Mouse (Mus musculus) gastrocnemius, postnatal 4 days (tissue): Measurements from ENCODE around the gene Inafm2. TPM values are rescaled to one million over a fixed set of nuclear protein-coding genes. Genes with fewer than 3 reads are reported as not detected.

ENCODE experiments used
- DNase-seq, 2 experiments: peaks; one replicate each; pipeline ENCODE4 v3.0.0; 2021 to 2022; ENCODE audit warnings: low spot score in 2 of 2, mixed read lengths in 2 of 2
- long read RNA-seq, 2 experiments: library from polyadenylated mRNA; stranded (forward); transcript quantifications; one replicate each; pipeline ENCODE4 v2.0.0; 2021
- total RNA-seq, 2 experiments: library from RNA; stranded (reverse); gene quantifications; 2 replicates each; pipeline ENCODE4 v1.2.3; 2021

Gene Inafm2
- total RNA-seq: 10 to 100 TPM in 1 of 2 experiments, 1 to 10 TPM in 1; 9.5 to 11.5 TPM
- long read RNA-seq, experiment 1, transcript Inafm2-201 (1 exons, 3,053 nt): major isoform, 11 of 12 reads
- long read RNA-seq, experiment 1, partial matches to known transcripts: 0 of 12 reads
- long read RNA-seq, experiment 1, other reads (novel, unspliced or antisense): 1 of 12 reads
- long read RNA-seq, experiment 2, transcript Inafm2-201 (1 exons, 3,053 nt): major isoform, 9 of 9 reads
- long read RNA-seq, experiment 2, partial matches to known transcripts: 0 of 9 reads
- long read RNA-seq, experiment 2, other reads (novel, unspliced or antisense): 0 of 9 reads

DNA sequence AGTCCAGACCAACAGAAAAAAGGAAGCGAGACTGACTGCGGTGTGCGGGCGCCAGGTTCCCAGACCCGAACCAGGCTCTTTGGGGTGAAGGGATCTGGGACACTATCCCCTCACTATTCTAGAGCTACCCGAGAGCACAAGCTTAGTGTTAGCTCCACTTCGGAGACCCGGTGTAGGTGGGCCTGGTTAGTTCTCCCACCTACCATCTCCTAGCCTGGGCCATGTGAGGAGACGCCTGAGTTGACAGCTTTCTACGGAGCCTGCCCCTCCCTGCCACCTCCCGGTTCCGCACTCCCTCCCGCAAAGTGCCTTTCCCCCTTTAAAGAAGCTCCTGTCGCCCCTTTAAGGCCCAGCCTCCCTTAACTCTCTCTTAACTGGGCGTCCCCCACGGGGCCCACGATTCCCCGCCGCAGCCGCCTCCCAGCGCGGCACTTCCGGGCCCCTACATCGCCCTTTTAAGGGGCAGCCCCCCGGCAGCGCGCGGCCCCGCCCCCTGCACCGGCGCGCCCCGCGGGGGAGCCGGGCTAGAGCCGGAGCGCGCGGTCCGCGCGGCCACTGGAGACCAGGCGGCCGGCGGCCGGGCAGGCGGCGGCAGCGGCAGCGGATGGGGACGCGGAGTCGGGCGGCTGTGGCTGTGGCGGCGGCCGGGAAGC lies at the start of gene Inafm2:
TSS of gene Inafm2 (plus strand) at position 527 of the 653 bp plus-strand sequence.
- DNase-seq: peak; percentile 79 to 88

DNA sequence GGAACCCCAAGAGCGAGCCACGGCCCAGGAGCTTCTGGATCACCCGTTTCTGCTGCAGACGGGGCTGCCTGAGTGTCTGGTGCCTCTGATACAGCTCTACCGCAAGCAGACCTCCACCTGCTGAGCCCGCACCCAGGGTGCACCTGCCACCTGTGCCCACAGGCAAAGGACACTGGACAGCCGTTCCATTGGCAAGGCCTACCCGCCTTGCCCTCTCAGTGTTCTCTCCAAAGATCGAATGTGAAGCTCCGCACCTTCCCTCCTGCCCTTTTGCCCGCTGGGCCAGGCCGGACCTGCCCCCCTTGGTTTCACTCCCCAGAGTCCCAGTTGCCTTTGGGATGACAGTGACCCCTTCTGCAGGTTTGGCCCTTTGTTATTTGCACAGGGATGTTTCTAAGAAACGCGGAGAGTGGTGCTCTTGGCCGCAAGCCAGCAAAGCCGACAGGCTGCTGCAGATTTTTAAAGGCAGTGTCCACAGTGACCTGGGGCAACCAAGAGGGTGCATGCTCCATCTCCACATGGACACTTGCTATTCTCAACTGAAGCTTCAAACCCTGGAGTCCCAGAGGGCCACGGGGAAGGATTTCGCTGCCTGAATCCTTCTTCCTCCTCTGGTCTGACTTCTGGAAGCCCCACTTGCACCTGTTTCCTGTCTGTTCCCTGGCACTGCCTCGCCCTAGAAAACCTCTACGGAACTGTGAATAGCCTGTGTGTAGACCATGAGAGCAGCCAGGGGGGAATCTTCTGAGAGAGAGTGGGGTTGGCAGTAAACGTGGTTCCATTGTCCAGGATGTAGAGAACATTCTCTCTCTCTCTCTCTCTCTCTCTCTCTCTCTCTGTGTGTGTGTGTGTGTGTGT lies 48.9 kb upstream of the Inafm2 start:
- DNase-seq: no peak

DNA sequence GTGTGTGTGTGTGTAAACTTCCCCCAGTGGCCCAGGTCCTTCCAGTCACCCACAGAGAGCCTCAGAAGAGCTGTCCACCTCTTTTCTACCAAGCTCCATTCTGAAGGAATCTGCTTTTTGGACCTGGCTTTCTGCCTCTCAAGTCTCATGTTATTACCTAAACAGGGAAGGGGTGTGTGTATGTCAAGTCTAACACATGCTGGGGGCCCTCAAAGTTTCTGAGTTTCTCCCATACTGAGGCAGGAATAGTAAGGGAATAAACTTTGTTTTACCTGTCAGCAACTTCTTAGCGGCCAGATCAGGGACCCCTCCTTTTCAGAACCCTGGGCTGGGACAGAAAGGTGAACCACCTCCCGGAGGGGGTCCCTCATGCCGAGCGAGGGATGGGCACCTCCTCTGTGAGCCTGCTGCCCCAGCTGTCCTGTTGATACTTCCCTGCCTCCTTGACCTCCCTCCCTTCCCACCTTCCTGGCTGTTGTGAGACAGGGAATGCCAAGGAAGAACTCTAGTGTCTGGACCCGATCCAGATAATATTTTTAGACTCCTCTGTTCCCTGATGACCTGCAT lies 48.2 kb upstream of the Inafm2 start:
- no peak for DNase-seq

DNA sequence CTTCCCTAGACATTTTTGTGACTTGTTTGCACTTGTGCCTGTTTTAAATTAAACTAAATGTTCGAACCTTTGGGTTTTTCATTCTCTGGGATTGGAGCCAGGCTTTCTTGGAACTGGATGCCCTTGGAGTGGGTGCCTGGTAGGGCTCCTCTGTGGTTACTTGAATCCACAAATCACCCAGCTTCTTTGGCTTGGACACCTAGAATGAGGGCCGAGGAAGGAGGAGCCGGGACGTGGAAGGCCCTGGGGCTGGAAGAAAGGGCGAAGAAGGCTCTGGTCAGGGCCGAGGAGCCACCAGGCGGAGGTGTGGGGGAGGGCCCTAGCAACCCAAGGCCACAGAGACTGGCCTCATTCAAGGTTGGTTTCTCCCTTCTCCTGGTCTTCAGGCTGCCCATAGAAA lies 47.6 kb upstream of the Inafm2 start:
- DNase-seq: no peak

DNA sequence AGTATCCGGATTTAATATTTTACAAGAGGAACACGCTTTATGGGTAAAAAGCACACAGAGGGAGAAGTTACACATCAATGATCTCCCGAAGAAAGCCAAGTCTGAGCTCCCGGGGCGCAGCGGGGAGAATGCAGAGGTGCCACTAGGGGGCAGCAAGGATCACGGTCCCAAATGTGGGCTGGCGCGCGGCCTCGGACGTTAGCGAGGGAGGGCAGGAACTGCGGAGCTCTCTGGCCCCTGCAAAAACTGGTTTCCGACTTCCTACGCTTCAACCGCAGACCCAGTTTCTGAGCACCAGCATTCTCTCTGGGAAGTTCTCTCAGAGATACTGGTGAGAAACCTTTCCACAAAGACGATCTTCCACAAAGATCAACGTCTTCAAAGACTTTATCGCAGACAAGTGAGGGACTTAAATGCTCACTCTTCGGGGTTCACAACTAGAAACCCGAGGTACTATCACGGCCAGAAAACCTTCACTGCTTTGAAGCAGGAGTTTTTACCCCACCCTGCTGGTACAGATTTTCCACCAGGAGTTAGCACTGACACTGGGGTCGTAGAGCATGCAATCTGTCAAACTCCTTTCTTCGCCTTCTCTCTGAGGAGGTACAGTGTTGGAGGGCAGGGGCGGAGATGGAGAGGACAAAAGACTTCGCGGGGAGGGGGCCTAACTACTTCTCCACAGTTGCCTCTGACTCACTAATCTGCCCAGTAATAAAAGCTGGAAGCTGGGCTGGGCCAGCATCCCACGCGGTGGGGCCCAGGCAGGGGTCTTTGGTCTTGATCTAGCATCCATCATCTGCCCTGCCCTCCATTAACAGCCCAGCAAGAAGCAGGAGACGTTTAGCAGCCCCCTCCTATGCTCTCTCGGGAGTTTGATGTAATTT lies 45.1 kb upstream of the Inafm2 start:
- peak; percentile 77 to 88 for DNase-seq

DNA sequence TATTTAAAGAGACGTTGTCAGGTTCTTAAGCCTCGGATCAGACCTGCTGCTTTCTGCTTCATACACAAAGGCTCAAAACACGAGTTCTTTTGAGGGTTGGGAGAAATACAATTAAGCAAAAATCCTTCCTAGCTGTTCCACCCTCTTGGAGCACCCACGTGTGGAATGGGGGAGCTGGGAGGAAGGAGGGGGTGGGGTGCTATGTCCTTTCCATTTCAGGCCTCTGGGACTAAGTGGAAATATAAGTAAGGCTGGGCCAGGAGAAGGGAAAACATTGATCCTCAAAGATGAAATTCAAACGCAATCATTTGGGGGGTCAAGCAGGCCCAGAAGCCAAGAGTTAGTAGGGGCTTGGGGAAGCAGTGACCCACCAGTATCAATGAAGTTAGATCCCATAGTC lies 44.4 kb upstream of the Inafm2 start:
- no peak for DNase-seq

DNA sequence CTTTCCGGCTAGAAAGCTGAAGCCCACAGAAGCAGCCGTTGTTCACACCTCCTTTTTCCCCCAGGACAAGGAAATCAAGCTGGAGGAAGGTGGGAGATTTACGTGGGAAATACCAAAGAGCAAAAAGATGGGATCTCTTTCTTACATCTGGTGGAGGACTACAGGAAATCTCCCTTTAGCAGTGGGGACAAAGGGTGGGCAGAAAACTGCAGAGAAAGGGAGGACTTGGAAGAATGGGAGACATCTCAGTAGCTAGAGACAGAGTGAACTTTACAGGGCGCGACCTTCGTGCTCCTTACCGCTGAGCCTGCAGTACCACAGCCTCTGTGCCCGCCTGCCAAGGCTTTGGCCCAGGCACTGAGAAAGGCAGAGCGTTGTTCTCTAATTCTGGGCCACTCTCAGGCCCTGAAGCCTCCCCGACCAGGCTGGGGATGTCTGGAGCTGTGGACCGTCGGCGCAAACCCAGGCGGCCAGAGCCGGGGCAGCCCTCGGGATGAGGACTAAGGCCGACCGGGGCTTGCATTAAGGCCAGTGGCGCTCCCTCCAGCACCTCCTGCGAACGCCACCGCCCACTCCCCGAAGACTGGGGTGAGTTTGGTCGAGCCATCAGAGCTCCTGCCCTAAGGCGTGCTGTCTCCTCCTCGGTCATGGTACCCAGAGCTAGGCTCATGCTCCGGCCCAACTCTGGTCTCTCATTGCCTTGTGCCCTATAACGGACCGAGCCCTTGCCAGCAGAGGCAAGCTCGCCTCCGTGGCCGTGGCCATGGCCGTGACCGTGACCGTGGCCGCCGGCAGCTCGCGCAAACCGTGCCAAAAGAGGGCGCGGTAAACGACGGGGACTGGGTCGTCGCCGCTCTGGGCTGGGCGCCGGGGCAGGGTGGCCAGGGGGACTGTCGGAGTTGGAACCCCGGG lies 43.3 kb upstream of the Inafm2 start:
- DNase-seq: no peak

DNA sequence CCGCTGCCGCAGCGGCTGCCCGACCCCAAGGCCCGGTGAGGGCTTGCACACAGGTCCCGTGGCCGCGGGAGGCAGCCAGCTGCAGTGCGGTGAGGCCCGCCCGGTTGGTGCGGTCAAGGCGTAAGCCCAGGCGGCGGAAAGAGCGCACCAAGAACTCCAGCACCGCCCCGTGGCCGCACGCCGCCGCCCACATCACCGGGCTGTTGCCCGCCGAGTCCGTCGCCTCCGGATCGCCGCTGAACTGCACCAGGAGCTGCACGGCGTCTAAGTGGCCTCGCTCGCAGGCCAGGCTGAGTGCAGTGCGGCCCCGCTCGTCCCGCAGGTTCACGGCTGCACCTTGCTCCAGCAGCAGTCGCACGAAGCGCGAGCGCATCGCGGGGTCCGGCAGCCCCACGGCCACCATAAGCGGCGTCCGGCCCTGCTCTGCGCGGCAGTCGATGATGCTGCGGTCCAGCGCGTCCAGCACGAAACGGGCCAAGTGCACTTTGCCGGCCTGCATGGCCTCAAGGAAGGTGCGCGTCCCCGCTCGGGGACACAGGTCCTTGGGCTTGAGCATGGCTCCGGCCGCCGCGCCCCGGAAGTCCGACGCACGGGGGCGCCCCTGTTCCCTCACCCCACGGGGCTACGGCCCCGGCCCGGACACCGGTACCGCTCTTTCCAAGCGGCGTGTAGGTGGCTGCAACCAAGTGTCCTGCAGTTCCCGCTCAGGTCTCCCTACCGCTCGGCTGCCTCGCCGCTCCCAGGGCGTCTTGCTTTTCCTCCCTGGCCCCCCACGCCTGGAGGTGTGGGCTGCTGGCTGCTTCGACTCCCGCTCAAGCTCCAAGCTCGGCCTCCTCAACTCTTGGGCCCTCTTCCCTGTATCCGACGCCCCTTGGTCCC lies 42.4 kb upstream of the Inafm2 start:
- DNase-seq: peak; percentile 39 to 44

DNA sequence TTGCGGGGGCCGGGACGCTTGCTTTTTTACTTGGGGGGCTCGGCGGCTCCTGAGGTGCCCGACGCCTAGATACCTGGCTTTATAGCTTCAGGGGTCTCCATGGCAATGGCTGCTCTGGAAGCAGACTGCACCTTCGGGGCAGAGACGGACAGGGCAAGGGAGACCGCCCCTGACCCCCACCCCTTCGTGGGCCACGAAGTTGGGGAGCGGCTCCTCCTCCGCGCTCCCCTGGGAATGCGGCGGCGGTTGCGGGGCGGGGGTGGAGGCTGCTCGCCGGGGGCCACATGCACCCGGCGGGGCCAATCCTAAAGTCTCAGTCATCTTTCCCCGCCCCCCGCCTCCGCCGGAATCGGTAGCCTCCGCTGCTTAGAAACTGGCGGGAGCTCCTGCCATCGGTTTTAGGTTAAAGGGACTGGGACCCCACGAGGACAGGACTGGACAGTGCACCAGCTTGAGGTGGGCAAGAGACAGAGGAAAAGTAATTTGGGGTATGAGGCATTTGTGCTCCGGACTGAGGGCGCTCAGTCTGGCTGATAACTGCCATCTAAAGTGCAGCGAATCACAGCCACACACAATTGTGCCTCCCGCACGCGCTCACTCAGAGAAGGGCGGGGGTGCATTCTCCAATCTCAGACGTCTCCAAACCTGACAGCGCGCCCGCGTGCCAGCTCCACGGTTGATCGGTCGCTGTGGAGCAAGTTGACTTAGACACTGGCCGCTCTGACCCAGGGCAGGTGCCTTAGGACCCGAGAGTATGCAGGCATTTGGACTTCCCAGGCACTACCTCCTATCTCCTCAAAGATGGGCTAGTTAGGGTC lies 41.4 kb upstream of the Inafm2 start, which contains the start of gene Ankrd63:
TSS of gene Ankrd63 (minus strand) at position 51 of the 818 bp plus-strand sequence.
- no peak for DNase-seq

DNA sequence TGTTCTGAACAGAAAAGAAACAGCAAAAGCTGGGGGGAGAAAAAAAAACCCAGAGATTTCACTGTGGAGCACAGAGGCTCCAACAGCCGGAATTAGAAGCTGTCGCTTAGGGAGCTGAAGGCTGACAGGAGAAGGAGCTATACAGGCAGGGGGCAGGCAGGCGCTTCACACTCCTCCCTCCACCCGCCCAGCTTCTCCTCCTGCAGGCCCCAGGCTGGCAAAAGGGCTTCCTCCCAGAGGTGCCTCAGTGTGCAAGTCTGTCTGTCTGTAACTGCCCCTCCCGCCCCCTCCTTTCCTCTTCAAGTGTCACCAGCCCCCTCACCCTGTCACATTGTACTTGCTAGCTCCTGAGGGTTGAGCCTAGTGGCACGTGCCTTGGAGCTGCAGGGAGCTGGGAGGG lies 39.1 kb upstream of the Inafm2 start:
- no peak for DNase-seq

DNA sequence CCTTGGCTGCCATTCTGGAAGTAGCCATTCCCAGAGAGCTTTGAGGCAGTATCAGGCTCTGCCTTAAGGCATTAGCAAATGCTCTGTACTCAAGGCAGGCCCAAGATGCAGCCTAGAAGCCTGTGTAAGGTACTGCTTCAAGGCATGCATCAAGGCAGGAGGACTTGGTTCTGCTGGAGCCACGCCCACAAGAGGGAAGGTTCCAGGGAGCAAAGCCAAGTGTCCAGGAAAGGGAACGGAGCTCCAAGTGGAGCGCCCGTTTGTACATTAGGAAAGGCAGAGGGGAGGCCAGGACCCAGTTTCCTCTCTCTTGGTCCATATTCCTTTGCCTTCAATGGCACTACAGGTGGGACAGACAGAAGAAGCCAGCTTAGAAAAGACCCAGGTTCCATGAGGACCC lies 37.1 kb upstream of the Inafm2 start:
- no peak for DNase-seq

DNA sequence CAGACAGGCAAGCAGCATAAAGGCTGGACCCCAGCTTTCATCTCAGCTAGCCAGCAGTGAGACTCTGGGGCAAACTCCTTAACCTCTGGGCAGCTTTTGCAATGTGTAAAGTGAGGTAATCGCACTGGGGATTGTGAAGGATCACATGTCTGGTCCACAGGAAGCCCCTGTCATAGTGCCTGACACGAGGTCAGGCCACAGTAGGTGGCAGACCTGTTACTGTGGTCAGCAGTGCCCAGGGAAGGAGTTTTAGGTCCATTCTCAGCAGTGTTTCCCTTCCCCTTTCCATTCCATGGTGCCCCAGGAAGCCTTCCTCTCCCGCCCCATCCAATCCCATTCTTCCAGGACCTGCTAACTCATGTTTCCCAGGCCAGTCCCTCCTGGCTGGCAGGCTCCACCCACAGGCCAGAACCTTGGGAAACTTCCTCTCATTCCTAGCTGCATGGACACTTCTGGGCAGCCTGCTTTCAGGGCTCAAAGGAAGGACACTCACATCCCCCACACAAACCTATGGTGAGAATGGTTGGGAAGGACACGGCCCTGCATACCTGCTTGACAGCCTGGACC lies 35.8 kb upstream of the Inafm2 start:
- no peak for DNase-seq

DNA sequence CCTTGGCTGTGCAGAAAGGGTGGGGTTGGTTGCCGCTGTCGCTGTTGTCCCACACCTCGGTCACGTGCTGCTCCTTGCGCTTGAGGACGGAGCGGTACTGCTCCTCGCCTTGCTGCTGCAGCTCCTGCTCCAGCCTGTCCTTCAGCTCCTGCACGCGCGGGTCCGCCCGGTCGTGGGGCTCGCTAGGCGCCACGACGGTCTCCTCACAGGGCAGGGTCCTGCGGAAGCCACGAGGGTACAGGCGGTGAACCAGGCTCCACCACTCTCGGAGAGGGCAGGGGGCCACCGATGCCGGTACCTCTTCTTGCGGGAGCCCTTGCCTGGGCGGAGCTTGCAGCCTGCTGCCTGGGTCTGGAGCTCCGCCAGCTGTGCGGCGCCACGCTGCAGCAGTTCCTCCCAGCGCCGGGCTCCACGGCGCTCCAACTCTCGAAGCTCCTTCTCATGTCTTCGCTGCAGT lies 34.5 kb upstream of the Inafm2 start:
- DNase-seq: peak in 1 of 2 experiments; percentile 45

DNA sequence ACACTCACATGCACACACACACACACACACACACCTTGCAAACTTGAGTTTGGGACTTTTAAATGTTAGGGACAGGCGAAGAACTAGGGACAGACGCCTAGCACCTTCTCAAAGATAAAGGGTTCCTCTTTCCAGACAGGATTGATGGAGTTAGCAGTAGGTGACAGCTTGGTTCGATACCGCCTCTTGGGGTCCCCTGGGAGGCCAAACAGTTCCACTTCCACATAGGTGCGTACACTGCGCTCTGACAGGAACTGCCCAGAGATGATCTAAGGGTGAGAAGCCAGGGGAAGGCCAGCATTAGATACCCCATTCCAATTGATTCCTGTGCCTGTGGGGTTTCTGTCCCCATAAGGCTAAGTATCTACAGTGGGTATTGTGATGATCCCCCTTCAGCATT lies 31.9 kb upstream of the Inafm2 start:
- no peak for DNase-seq

DNA sequence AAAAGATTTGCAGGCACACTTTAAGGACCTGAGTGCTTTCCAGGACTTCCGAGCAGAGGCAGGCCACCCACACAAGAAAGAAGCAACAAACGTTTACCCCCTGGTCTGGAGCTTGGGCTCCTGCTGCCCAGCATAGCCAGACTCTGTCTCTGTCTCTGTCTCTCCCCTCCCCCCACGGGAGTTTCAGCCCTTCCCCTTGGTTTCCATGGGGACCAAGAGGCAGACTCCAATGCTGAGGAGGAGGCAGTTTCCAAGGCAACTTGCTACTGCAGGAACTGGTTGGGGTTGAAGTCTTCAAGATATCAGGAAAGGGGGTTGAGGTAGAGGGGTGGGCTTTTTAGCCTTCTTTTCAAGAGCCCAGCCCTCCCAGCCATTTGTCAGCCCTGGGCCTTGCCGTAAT lies 31.3 kb upstream of the Inafm2 start:
- DNase-seq: no peak

DNA sequence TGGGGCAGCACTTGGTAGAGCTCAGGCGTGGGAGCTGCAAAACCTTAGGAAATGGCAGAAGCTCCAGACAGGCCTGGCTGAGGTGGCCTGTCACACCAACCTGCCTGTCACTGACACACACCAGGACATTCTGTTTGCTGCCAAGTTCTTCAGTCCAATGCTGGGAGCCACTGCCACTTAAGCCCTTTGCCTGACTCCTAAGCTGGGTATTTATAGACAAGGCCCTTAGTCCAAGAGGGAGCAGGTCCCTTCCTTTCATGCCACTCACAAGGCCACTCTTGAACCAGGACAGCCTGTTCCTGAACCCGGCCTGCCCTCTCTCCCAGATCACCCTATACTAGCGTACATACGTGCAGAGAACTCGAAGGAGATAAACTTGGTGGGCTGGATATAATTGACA lies 28.9 kb upstream of the Inafm2 start:
- no peak for DNase-seq
